ENCODE assay signal across 10 mouse cellular contexts in the genomic region with DNA sequence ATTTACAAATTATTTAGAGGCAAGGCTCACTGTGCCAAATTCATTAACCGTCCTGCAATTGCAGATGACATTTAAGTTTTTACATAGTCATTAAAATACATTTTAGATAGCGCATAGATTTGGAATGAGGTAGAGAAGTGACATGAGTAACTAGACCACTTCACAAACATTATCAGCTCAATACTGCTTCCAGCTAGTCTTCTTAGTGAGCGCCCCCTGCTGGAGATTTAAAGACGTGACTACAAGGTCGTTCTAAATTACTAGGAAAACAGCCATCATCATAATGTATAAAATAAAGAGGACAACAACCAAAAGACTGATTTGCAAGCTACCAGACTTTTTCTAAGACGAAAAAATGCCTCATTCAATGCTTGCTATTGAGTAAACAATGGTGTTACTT. TPM values are rescaled to one million over a fixed set of nuclear protein-coding genes. Genes with fewer than 3 reads are reported as not detected.
A peak's percentile ranks its signal among the peaks of the same experiment; 100 is the strongest.
DNase-seq lines count a peak whose midpoint lies in the region.
"Had no signal": no experiment of that assay in that cellular context is flagged by ENCODE, and none has a peak within 500 bp of the region (broad histone marks: within the 10 kb centered on the region; RNA-seq: fewer than 3 reads in every experiment).

No protein-coding gene starts in this region.

- H3K36me3 ChIP-seq in heart, embryonic 10.5 days: no peaks in the 10 kb centered on the region

- DNase-seq in heart, adult 18-20 months: peak; percentile 12 to 72
- DNase-seq in heart, embryonic 10.5 days (ENCODE audit: low spot score): no peak
- DNase-seq in thymus, postnatal 14 days: peak; percentile 10
- no peak for DNase-seq in thymus, adult 18-20 months
- DNase-seq in cerebellum, postnatal 25 days: peak; percentile 13 to 67
- peak; percentile 17 for DNase-seq in induced T-regulatory cell, adult 2 months (ENCODE audit: low read depth)
- DNase-seq in lung, postnatal 25 days (ENCODE audit: low spot score): peak; percentile 20
- no peak for DNase-seq in spleen, postnatal 4 days (ENCODE audit: low spot score in 2 of 2)

- no peak overlapping the region for H3K4me3 ChIP-seq in heart, embryonic 10.5 days

- H3K9me3 ChIP-seq in heart, embryonic 10.5 days: no peaks in the 10 kb centered on the region

- H3K27ac ChIP-seq in heart, embryonic 10.5 days: no peak overlapping the region

- no peaks in the 10 kb centered on the region for H3K27me3 ChIP-seq in heart, embryonic 10.5 days (ENCODE audit: insufficient read depth, poor library complexity, severe bottlenecking)

- WGBS in heart, embryonic 10.5 days: 18% methylated on average over 6 of the region's 6 CpGs

- peaks cover 6% of the 10 kb centered on the region; the same call in 1 of the 2 replicates for H3K4me1 ChIP-seq in heart, embryonic 10.5 days

RNA-seq across cellular contexts. Expression of a gene that starts 32.0 kb away (rescaled TPM):
- 100 to 1,000 TPM; 312 to 316 TPM for total RNA-seq in heart, adult 18-20 months (2021)
- polyA plus RNA-seq in heart, embryonic 10.5 days (2016; fragmentation: Nextera tagmentation; extraction: Ambion mirVana): 0.01 and 0.02 TPM in 2 replicates
- polyA plus RNA-seq: large intestine, adult 2 months had no signal

RNA-seq across cellular contexts. Expression of a gene that starts 44.8 kb away (rescaled TPM):
- not detected for total RNA-seq in heart, adult 18-20 months (2021)
- polyA plus RNA-seq in heart, embryonic 10.5 days (2016; fragmentation: Nextera tagmentation; extraction: Ambion mirVana): not detected in 2 replicates
- total RNA-seq: neutrophil, adult 5-6 weeks had no signal
- polyA plus RNA-seq: large intestine, adult 2 months had no signal

Comparison
In these comparisons a context has a peak if more than half of its experiments do, and no peak if none do; other contexts are left out.
1. DNase-seq: peak in heart, adult 18-20 months (2 of 2), thymus, postnatal 14 days (single experiment), cerebellum, postnatal 25 days (2 of 2), induced T-regulatory cell, adult 2 months (single experiment) and lung, postnatal 25 days (single experiment); none in heart, embryonic 10.5 days (single experiment), thymus, adult 18-20 months (0 of 2) and spleen, postnatal 4 days (0 of 2).